Mouse (Mus musculus) liver, adult 2 months (tissue): ENCODE measurements around the gene Myom1.

Source experiments
- CTCF ChIP-seq: fragments of 200-500 bp; IDR thresholded peaks from 2 replicates; pipeline ENCODE4 v1.5.1; 2011; ENCODE audit warnings: low read depth, low read length, control low read depth
- POLR2A ChIP-seq: fragments of 200-500 bp; IDR thresholded peaks from 2 replicates; pipeline ENCODE4 v1.6.1; 2011; ENCODE audit warnings: low read length, control low read depth; ENCODE audit not compliant: insufficient read depth; ENCODE audit errors: extremely low read depth

- TF ChIP-seq CTCF (no peak), POLR2A (no peak)
Observed at GRCm38 (mm10) chr17:71143155-71143554, 140.7 kb downstream of the Myom1 start.
